Mouse (Mus musculus) right cerebral cortex, postnatal 10 days (tissue): ENCODE measurements around the gene Arl15.

ENCODE experiments used
- DNase-seq, 2 experiments: peaks; one replicate each; pipeline ENCODE4 v3.0.0; 2021; ENCODE audit warnings: low spot score in 2 of 2

The Arl15 gene

DNA sequence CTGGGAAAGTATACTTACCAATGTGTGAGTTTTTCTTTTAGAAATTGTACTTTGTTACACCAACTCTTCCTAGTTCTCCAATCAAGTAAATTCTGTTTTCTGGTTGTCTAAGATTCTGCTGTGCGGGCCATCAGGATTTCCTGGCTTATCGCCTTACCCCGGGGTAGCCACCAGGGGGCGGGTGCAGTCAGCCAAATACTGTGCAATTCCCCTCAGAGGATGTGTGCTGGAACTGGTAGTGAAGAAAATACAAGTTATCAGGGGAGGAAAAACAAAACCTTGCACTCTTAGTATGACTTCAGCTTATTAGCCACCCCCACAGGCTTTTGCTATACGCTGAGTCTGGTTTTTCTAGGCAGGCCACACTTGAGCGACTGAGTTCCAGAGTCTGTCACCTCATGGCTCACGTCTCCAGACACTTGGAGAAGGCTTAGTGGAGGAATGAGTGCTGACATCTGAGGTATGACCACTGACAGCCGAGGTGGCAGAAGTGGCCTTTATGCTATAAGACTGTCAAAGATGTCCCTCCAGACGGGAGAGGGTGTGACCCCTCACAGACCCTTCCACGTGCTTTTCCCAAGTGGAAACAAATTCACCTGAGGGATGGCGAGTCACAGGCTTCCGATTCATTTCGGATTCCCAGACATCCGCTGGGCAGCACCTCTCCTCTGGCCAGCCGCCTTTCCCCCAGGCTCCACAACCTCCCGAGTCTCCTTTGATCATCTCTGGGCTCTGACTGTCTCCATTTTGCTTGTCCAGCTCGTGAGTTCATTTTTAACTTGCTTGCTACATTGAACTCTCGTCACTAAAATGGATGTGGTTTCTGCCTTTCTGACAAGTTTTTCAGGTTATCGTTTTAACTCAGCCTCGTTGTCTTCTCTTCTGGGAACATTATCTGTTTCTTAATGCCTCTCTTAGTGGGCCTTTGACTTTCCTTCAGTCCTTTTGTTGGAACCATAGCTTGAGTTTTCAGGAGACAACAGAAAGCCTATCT is 75.2 kb downstream of the Arl15 start:
- peak in 1 of 2 experiments; percentile 67 for DNase-seq

DNA sequence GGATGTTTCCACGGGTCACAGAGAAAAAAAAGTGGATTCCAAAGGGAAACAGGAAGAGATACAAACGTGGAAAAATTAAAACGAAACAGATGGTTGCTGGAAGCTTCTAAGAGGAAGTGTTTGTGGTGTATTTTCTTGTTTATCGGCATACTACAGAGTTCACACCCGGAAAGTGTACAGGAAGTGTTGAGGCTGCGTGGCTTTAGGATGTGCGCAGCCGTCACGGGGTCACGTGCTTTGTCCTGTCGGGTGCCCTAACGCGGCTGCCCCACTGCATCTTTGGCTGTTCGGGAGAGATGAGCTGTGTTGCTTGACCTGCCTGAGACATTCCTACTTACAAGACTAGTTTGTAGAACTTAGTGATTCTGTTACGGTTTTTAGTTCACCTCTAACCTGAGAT is 76.1 kb downstream of the Arl15 start:
- no peak for DNase-seq

DNA sequence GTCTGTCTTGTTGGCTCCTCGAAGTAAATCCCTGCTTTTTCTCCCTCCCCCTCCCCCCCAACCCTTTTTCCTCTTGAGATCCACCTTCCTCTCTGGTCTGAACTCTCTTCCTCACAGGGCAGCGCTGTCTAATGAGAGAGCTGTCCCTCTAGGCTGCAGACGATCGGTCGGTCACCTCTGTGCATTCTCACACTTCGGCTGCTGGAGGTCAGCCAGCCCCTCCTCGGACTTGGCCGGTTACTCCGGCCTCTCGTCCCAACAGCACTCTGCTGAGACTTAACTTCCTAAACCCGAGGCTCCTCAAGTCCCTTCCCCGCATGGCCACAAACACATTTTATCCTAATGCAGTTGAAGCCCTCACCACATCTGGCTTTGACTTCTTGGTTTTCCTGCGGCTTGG is 77.5 kb downstream of the Arl15 start:
- no peak for DNase-seq

DNA sequence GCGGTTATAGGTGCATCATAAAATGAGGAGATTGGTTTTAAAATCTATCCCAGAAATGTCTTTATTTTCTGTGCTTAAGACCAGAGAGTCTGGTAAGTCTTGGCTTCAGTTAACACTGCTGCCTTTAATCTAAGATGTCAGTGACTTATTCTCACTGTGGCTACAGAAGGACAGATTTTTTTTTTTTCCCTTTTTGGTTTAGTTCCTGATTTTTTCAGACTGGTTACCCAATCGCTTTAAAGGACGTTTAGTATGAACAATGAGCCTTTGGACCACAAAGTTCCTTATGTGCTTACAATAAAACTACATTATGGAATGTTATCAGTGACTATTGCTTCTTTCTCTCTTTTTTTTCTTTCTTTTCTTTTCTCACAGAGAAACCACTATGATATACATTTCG is 81.4 kb downstream of the Arl15 start:
- no peak for DNase-seq

DNA sequence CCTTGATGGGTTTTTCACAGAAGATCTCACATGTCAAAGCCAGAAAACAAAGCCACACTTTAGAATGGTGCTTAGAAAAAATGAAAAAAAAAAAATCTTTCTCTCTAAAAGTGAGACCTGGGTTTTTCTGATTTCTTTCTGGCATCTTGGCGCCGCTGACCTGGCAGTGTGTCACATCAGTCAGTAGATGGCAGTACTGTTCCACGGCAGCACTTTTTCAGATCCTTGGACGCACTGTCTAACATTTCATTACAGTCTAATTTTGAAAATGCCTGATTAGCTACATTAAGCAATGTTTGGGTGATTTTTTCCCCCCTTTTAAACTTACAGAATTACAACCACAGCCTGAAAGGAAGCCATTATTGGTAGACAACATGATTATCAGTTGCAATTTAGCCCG is 83.1 kb downstream of the Arl15 start:
- DNase-seq = peak; percentile 69 to 83

DNA sequence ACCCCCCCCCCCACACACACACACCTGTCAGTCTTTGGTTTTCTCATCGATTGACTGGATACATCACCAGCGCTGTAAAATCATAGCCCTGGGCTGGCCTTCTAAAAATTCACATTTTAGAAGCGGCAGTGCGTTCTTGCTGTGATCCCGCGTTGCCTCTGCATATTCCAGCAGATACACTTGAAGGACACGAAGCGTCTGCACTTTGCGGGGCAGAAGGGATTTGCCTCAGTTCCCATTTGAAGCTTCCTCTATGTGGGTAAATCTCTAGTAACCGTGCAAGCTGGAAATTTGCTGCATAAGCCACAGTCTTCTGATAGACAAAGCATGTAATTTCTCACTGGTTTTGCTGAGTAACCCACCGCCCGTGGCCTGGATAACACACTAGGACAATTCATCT is 84.3 kb downstream of the Arl15 start:
- DNase-seq = no peak

DNA sequence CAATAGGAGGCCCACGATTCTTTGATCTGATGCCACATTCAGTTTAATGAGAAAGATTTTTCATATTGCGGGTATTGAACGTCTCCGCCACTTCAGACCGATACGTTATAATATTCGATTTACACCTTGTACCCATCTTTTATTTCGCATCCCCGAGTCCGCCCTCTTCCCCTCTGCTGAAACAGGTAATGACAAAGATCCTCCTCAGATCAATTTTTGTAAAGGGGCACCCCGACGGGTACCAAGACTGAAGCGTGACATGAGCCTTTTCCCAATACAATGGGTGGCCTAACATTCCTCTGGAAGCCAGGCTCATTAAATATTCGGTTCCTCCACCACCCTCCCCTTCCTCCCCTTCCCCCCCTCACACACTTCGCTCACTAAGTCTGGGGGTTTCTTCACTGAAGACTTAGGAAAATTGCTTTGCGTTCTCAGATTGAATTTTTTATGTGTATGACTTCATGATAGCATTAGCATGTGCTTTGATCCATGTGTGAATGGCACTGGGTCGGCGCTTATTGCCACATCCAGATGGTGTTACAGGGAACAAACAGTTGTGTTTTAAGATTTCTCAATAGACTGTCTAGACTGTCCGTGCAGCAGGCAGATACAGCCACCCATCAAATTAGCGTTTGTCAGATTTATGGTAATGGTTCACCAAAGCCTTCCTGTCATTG is 85.5 kb downstream of the Arl15 start:
- DNase-seq = no peak

DNA sequence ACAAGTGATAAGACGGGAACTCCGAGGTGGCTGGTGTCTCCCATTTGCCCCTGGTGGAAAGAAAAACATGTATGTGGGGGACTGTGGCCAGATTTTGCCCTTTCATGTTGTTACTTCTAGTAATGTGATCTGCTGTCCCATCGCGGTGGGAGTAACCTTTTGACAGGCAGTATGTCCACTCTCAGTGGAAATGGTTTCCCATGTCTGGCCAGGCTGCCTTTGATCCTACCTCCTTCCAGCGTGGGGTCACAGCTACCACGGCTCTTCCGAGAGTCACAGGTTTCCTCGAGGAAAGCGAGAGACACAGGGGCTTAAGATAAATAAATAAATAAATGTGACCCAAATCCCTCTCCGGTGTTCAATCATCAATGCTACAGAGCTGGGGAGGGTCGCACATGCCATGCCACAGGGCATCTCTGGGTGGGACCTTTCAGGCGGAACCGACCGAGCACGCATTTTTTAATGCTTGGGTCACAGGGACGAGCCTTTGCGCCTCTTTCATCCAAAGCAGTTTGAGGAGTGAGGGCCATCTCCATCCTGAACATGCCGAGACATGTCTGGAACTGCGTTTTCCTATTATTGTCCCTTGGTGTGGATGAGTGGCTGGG is 86.4 kb downstream of the Arl15 start:
- no peak for DNase-seq

DNA sequence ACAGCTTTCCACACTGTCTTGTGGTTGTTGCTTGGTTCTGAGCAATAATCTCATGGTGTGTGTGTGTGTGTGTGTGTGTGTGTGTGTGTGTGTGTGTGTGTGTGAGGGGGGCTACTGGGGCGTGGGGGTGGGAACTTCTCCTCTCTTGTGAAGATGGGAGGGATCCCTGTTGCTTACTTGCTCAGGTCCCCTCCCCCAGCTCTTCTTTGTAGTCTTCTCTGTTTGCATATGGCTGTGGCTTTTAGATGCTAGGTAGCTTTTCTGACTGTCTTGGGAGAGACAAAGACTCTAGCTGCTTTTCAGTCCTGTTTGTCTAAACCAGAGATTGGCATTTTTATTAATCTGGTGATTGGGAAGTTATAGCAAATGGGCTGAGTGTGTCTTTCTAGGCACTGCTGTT is 88.7 kb downstream of the Arl15 start:
- no peak for DNase-seq

DNA sequence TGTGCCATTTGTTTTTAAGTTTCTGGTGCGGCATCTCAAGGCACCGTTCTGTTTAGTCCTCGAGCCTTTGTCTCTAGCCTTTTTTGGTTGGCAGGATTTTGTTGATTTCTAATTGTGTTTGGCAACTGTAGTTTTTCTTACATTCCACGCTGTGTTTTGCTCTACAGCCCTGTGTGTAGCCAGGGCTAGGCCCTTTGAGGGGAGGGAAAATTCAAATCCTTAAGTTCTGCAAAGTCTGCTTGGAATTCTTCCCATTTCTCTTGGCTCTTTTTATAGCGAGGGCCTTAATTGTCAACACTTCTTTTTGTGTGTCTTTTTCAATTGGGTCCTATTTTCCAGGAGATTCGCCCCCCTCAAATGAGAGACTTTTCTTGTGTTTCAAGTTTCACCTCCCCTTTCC is 92.8 kb downstream of the Arl15 start:
- DNase-seq = no peak

DNA sequence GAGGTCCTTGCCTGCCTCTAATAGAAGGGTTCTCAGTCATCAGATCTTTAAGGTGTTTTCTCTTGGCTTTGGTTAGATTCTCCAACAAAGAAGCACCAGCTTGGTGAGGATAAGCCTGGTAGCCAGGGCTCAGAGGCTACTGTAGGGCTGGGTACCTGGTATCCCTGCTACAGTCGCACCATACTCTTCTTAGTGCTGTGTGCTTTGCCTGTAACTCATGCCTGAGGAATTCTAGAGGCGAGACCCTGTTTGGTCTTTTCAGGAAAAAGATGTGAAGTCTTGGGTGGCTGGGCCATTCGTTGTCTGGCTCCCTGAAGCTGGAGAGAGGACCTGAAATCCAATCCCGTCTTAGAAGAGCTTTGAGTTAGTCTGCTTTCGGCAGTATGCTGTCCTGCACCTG is 93.8 kb downstream of the Arl15 start:
- no peak for DNase-seq

DNA sequence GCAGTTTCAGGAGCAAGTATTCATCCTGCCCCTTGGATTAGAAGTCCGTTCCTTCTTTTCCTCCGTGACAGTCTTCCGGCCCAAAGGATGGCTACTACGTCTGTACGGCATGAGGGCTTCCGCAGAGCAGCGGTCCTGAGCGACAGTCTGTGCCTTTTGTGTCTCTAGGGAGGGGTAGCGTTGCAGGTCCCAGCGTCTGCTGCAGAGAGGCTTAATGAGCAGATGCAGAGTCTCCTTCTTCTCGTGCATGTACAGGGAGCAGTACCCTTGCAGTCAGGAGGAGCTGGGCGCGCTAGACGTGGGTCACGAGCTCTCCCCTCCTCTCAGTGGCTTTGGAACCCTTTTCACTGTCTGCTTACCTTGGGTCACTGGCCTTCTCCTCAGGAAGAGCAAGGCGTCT is 94.4 kb downstream of the Arl15 start:
- DNase-seq = no peak

DNA sequence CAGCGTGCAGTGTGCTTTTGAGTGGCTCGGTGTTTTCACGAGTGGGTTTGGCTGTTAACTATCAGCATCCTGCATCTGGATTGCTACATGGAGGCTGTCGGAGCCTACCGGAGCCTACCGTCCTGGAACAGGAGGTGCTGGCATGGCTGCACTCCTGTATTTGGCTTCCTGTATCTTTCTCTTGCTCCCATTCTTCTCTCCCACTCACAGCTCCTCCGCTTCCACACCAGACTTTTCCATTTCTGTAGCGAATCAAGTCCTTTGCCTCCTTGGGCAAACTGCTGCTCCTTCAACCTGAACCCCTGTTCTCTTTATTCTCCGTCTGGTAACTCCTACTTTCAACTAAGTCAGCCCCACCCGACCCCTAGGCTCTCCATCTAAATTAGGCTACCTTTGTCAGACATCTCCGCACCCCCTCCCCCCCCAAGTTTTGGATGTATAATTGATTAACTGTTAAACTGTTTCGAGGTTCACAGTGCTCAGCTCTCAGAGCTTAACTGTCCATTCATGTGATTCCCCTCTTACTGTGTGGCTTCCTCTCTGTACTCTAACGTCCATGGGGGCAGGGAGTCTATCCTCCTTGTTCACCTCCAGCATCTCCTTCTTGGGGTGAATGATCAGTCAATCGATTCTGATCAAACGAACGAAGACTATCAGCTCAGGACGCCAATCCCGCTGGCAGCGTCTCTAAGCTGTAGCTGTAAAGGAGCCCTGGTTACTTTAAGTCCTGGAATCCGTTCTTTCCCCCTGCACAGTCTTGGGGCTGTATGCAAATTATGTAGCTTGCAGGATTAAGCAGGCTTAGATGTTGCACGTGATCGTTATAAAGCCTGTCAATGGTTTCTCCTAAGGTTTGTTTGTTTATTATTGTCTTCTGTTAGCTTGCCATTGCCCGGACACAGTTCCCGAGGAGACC is 95.1 kb downstream of the Arl15 start:
- DNase-seq = no peak

DNA sequence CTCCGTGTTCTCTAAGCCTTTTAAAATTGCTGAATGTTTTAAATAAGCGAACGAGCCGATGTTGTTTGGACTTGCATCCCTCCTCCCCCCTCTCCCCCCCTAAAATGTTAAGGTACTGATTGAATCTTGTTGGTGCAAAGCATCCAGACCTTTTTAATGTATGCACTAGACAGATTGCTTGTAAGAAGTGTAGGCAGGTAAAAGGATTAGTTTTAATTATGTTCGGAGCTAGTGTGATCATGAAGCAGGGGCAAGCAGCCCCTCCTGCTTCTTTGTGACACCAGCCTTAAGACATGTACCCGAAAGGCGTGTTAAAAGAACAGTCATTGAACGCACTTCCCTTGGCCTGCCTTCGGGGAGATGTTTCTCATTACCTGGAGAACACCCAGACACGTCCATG is 102.4 kb downstream of the Arl15 start:
- no peak for DNase-seq

DNA sequence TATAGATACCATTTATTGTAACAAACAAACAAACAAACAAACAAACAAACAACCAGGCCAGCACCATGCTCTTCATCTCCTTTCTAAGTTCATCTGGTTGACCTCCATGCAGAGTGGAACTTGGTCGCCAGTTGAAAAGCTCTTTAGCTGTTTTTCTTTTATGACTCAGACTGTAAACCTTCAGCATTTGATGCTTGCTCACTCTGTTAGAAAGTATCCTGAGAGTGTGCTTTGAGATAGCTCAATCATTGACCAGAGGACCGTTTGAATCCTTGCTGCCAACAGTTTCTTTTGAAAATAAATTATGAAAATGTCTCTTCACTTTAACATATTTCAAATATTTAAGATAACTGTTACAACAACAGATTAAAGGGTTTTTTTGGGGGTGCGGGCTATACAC is 103.2 kb downstream of the Arl15 start:
- DNase-seq = no peak

DNA sequence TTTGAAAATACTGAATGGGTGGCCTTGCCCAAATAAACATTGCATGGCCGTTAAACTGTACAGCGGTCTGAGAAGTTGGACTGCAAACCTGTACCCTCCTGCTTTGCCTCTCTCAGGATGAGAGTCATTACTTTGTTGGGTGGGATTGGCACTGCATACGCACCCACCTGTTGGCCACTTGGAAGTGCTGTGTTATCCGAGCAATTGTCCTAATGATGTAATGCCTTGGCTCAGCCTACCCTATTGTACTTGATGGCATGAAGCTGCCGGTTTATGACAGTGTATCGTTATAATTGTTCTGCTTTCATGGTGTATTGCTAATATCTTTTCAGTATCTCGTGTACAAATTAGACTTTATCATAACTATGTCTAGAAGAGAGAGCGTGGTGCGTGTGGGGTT is 103.6 kb downstream of the Arl15 start:
- DNase-seq = no peak

DNA sequence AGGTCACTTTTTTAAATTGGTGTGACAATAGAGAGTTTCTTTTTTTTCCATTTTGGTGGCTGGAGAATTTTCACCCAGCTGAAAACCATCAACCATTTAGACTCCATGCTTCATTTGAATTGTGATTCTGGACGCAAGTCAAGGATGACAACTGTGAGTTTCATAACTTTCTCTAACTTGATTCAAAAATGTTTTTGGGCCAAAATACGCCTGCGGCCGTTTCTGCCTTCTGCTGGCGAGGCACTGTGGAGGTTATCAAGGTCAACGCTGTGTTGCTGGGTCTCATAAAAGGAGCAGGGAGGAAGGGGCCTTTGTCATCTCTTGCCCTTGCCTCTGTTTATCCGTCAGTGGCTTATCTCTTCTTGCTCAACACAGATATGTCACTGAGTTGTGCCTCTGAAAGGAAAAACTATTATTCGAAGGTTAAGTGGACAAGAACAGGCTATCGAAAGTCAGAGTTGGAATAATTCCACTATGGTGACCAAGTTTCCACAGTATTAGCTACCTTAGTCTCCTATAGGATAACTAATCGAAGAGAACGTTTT is 106.8 kb downstream of the Arl15 start:
- no peak for DNase-seq

DNA sequence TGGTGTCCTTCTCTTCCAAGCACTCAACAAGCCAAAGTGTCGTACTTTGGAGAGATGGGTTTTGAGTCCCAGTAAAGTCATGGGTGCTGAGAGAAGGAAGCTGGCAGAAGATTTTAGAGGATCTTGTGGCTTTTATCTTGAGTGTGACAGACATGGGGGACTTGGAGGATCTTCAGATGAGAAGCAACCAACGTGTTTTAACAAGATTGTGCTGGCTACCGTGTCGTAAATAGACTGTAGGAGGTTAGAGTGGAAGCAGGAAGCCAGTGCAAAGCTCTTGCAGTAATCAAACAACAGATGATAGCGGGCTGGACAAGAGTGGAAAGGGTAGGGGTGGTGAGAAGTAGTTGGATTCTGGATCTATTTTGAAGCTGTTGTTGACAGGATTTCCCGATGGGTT is 109.0 kb downstream of the Arl15 start:
- DNase-seq = no peak

DNA sequence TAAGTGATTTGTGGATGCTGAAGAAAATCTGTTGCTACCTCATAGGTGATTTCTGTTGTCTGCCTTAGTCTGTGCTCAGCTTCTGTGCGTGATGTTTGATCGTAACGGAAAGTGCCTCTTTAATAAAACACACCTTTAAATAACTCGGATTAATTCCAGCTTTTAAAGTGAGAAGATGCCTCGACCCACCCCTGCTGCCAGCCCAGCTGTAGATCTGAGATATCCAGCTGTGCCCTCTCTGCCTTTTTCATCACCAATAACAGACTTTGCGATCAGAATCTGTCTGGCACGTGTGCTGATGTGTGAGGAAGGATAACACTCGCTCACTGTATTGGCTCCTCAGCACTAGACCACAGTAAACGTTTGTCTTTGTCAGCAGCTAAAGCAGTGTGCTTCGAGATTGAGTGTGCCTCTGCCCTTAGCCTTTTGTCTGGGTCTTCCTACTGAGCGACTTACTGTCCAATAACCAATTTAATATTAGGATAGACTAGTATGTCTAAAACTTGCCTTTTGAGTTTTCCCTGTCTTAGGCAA is 117.7 kb downstream of the Arl15 start:
- no peak for DNase-seq

DNA sequence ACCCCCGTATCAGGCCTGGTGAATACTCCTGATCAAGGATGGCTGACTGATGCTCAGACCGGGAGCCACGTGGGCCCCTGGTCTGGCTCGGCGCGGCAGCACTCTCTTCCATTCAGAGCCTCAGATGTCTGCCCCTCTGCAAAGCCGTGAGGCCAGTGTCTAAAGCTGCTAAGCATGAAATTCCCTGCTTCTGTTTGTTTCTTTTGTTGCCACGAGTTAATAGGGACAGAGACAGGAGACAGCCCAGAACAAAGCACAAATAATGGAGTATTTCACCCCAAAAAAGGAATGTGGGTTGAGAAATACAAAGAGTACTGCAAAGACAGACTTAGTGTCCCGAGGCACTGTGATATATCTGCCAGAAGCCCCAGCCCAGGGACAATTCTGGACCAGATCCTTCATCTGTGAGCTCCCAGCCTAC is 120.3 kb downstream of the Arl15 start:
- DNase-seq = no peak

DNA sequence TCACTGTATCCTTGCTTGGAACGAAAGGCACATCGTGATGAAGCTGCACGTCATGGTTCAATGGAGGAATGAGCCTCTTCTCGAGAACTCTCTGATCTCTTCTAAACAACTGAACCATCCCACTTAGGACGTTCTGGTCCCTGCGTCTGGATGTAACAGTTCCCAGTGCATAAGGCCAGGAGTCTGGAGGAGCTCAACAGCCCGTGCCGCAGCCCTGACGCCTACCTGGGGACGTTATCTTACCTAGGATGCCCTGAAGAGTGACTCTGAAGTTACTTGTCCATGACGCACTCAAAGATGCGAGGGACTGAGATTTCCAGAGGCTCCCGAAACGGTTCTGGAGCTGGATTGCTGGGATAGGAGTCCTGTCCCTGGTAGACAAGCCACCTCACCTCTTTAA is 121.4 kb downstream of the Arl15 start:
- no peak for DNase-seq
